Mouse (Mus musculus) liver, embryonic 14.5 days (tissue): Measurements from ENCODE around the gene Lrrc8e.

Experiments used
- CTCF ChIP-seq: IDR thresholded peaks from 2 replicates; pipeline ENCODE4 v1.5.1; 2016; ENCODE audit warnings: antibody characterized with exemption, low read depth, control low read depth
- EP300 ChIP-seq: IDR thresholded peaks from 2 replicates; pipeline ENCODE4 v1.6.1; 2016; ENCODE audit warnings: antibody characterized with exemption, low read depth

DNA sequence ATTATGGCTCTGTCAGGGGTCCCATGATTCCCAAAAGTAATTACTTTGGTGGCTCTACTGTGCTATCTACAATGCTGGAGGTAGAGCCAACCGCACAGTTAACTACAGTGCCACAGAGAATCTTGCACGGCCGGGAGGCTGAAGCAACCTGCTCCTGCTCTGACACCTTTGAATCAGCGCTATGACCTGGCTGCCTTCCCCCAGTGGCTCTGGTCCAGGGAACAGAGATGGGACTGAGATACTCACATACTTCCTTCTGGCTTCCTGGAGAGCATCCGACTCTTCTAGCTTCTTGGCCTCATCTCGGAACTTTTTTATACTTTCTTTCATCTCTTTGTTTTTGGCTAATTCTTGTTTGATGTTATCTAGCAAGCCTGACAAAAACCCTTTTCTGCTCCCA is 43.0 kb downstream of the Lrrc8e start:
- TF ChIP-seq EP300 (no peak), CTCF (no peak)
